Mouse (Mus musculus): Measurements from ENCODE around the gene Kbtbd4. TPM values are rescaled to one million over a fixed set of nuclear protein-coding genes. Genes with fewer than 3 reads are reported as not detected.
"Not testable (repeated sequence)": the region's sequence is repeated elsewhere in the genome, so short reads cannot be mapped to it uniquely, and the experiment has no call there.

Gene Kbtbd4
- polyA plus RNA-seq, 1 experiment from 2014 or later, result 48.2 TPM

DNA sequence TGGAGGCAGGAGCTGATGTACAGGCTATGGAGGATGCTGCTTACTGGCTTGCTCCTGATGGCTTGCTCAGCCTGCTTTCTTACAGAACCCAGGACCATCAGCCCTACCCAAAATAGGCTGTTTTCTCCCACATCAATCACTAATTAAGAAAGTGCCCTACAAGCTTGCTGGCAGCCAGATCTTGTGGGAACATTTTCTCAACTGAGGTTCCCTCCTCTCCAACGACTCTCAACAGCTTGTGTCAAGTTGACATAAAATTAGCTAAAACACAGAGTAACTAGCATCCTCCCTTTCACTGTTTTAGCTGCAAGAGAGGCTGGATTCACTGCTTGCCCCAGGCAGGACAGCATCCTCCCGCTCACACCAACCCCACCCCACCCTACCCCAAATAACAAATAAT is 22.7 kb upstream of the Kbtbd4 start:
- WGBS, result 89% methylated on average over 2 of the region's 2 CpGs
- Histone ChIP-seq H3K9ac (no peak overlapping the region), H3K27me3 (replicated peaks) (peaks cover 27% of the 10 kb centered on the region), H3K4me3 (no peak overlapping the region), H3K4me2 (replicated peaks) (no peak overlapping the region), H3K4me1 (peaks cover 16% of the 10 kb centered on the region), H3K36me3 (no peaks in the 10 kb centered on the region), H3K9me3 (no peaks in the 10 kb centered on the region), H3K27ac (no peak overlapping the region)
- no peak for ATAC-seq (ENCODE audit: low FRiP score, low read depth)

DNA sequence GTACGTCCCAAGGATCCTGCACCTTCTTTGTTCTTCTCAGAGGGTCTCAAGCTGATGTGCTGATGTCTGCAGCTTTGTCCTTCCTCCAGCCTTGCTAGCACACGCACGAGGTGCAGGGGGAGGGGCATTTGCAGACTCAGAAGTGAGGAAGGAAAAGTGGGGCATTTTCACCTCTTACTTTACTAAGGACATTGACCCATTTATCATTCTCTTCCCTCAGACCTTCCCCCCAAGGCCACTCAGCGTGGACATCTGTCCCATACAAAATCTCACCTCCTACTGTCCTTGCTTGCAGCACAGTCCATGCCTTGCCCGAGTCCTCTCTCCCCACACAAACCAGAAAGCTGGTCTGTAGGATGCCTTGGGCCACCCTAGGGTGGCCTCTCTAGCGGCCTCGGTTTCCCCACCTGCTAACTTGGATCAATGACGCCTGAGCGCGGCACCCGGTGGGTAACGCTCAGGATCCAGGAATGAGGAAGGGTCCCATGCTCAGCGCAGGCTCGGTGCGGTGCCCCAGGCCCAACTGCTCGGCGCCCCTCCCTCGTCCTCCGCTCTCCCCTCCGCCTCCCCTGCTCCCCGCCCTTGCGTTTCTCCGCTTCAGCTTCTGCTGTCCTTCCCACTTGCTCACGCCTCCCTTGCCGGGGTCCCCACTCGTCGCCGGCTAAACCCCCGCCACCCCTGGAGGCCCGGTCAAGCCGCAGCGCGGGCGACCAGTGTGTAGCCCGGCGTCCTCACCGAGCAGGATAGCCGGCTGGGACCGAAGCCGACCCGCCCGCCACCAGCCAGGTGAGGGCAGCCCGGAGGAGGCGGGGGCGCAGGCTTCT is 19.1 kb upstream of the Kbtbd4 start, which contains the start of gene C1qtnf4:
TSS of gene C1qtnf4 (plus strand) at position 643 of the 824 bp plus-strand sequence.
- 1% methylated on average over 45 of the region's 45 CpGs for WGBS
- Histone ChIP-seq H3K9me3 (no peaks in the 10 kb centered on the region), H3K4me1 (peaks cover 39% of the 10 kb centered on the region), H3K27ac (peak within 1 kb of the TSS; percentile 38), H3K4me3 (peak within 1 kb of the TSS; percentile 43), H3K36me3 (no peaks in the 10 kb centered on the region), H3K27me3 (replicated peaks) (peaks cover 59% of the 10 kb centered on the region), H3K9ac (peak within 1 kb of the TSS; percentile 64), H3K4me2 (replicated peaks) (peak within 1 kb of the TSS; percentile 69)
- peak; percentile 72 for ATAC-seq (ENCODE audit: low FRiP score, low read depth)

DNA sequence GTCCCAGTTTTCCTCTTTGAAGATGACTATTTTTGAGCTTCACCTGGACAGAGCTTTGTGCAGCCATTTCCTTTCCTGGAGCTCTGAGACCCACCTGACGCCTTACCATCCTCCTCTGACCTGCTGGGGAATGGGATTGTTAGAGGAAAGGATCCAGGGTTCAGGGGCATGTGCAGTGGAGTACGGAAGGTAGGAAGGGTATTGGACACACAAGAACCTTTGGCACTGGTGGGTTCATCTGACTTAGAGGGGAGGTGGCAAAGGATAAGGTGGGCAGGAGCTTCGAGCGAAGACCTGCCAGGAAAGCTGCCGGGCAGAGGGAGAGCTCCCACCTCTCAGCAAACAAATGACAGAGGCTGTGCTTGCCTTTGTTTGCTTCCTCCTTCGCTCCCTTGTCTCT is 18.1 kb upstream of the Kbtbd4 start:
- no peak for ATAC-seq (ENCODE audit: low FRiP score, low read depth)
- H3K27ac ChIP-seq, result 0 out of 2 replicates have a peak overlapping the region, but pooled peaks have one; percentile 38
- peak overlapping the region; percentile 64 for H3K9ac ChIP-seq
- peak overlapping the region; percentile 43 for H3K4me3 ChIP-seq
- H3K4me1 ChIP-seq, result peaks cover 41% of the 10 kb centered on the region
- H3K9me3 ChIP-seq, result no peaks in the 10 kb centered on the region
- H3K4me2 ChIP-seq (replicated peaks), result peak overlapping the region; percentile 69
- no peaks in the 10 kb centered on the region; the same call in 1 of the 2 replicates for H3K36me3 ChIP-seq
- peaks cover 59% of the 10 kb centered on the region for H3K27me3 ChIP-seq (replicated peaks)
- WGBS, result 24% methylated on average over 6 of the region's 6 CpGs

DNA sequence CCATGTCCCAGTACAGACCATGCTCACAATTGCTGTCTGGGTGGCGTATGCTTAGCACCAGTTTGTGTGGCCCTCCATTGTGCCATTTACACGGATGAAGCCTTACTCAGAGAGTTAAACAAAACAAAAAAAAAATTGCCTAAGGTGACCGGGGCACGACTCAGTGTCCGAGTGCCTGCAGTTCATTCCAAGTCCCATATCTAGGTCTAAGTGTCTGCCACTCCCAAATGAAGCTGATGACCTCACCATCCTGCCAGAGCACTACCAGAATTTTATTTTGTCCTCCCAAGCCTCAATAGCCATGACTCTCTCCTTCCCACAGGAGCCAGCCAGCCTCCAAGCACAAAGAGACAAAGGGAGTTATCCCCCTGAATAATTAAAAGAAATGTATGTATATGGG is 16.9 kb upstream of the Kbtbd4 start:
- Histone ChIP-seq H3K4me3 (peak overlapping the region; percentile 43), H3K9ac (peak overlapping the region; percentile 64; the same call in 1 of the 2 replicates), H3K36me3 (peaks cover 10% of the 10 kb centered on the region), H3K27ac (no peak overlapping the region), H3K4me1 (peaks cover 44% of the 10 kb centered on the region), H3K9me3 (no peaks in the 10 kb centered on the region), H3K27me3 (replicated peaks) (peaks cover 63% of the 10 kb centered on the region), H3K4me2 (replicated peaks) (peak overlapping the region; percentile 69)
- 72% methylated on average over 5 of the region's 5 CpGs for WGBS
- ATAC-seq (ENCODE audit: low FRiP score, low read depth), result no peak

DNA sequence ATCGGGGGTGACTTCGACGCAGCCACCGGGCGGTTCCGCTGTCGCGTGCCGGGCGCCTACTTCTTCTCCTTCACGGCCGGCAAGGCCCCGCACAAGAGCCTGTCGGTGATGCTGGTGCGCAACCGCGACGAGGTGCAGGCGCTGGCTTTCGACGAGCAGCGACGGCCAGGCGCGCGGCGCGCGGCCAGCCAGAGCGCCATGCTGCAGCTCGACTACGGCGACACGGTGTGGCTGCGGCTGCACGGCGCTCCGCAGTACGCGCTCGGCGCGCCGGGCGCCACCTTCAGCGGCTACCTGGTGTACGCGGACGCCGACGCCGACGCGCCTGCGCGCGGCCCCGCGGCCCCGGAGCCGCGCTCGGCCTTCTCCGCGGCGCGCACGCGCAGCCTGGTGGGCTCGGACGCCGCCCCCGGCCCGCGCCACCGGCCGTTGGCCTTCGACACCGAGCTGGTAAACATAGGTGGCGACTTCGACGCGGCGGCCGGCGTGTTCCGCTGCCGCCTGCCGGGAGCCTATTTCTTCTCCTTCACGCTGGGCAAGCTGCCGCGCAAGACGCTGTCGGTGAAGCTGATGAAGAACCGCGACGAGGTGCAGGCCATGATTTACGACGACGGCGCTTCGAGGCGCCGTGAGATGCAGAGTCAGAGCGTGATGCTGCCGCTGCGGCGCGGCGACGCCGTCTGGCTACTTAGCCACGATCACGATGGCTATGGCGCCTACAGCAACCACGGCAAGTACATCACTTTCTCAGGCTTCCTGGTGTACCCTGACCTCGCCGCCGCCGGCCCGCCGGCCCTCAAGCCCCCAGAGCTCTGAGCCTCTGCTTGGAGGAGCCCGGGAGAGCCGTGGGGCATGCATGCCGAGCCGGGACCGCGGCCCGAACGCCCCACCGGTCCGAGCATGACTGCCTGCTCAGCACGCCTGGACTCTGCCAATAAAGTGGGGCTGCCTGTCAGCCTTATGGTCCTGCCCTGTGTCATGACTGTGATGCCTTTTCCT is 14.7 kb upstream of the Kbtbd4 start:
- H3K9ac ChIP-seq, result peak overlapping the region; percentile 63
- peak overlapping the region; percentile 65 for H3K4me2 ChIP-seq (replicated peaks)
- no peaks in the 10 kb centered on the region for H3K9me3 ChIP-seq
- 3% methylated on average over 120 of the region's 133 CpGs for WGBS
- peak overlapping the region; percentile 39; the same call in 1 of the 2 replicates for H3K27ac ChIP-seq
- H3K27me3 ChIP-seq (replicated peaks), result peaks cover 55% of the 10 kb centered on the region
- H3K4me1 ChIP-seq, result peaks cover 39% of the 10 kb centered on the region
- peak overlapping the region; percentile 52 for H3K4me3 ChIP-seq
- peak; percentile 52 for ATAC-seq (ENCODE audit: low FRiP score, low read depth)
- H3K36me3 ChIP-seq, result peaks cover 20% of the 10 kb centered on the region

DNA sequence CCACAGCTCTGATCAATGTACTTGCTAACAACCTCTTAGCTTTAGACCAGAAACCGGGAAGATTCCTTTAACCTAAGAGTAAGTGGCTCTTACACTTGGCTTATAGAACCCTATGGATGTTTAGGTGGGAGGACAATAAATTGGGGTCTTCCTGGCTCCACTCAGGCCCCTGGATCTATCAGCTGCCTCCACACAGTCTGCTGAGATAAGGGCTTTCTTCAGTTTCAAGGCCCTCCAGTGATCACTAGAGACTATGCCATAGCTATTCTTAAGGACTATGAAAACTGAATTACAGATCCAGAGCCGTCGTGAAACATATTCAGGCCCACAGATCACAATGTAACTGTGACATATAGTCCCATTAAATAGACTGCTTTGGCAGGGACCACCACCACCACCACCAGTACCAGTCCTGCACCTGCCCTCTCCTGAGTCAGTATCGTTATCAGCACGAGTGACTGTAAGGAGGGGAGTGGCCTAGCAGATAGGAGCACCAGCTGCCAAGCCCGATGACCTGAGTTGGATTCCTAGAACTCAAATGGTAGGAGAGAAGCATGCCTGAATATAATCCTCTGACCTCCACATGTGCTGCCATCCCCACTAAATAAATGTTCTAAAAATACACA is 10.8 kb upstream of the Kbtbd4 start:
- no peak overlapping the region for H3K4me3 ChIP-seq
- no peak for ATAC-seq (ENCODE audit: low FRiP score, low read depth)
- H3K36me3 ChIP-seq, result peaks cover 56% of the 10 kb centered on the region
- H3K4me1 ChIP-seq, result peaks cover 20% of the 10 kb centered on the region
- 88% methylated on average over 6 of the region's 6 CpGs for whole genome bisulfite sequencing
- no peaks in the 10 kb centered on the region for H3K9me3 ChIP-seq
- no peak overlapping the region for H3K27ac ChIP-seq
- H3K27me3 ChIP-seq (replicated peaks), result peaks cover 18% of the 10 kb centered on the region
- no peak overlapping the region for H3K9ac ChIP-seq
- no peak overlapping the region for H3K4me2 ChIP-seq (replicated peaks)

DNA sequence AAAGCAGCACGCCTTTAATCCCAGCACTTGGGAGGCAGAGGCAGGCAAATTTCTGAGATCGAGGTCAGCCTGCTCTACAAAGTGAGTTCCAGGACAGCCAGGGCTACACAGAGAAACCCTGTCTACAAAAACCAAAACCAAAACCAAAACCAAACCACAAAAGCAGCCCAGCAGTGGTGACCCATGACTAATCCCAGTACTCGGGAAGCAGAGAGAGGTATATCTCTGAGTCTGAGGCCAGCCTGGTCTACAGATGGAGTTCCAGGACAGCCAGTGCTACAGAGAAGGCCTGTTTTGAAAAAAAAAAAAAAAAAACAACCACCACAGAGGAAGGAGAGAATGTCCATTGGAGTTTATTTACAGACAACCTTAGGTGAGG is 10.3 kb upstream of the Kbtbd4 start:
- H3K27ac ChIP-seq; H3K9me3 ChIP-seq; H3K4me2 ChIP-seq (replicated peaks); H3K9ac ChIP-seq; H3K4me3 ChIP-seq; ATAC-seq (ENCODE audit: low FRiP score, low read depth): not testable (repeated sequence)
- Histone ChIP-seq H3K4me1 (peaks cover 16% of the 10 kb centered on the region), H3K27me3 (replicated peaks) (peaks cover 13% of the 10 kb centered on the region), H3K36me3 (peaks cover 60% of the 10 kb centered on the region)
- 87% methylated on average over 3 of the region's 3 CpGs for WGBS

DNA sequence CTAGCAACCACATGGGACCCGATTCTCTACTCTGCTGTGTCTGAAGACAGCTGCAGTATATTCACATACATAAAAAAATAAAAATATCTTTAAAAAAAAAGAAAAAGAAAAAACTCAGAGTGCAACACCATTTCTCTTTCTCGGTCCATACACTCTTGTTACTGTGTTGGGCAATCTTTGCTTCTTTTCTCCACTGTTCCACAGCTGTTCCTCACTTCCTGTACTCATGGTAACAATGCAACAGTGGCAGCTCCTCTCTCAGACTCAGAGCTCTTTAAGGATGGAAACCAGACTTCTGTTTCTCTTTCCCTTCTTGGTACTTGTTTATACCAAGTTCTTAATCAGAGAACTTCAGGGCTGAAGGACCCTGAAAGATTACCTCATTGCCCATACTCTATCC is 1.1 kb upstream of the Kbtbd4 start:
- WGBS, result 91% methylated on average over 2 of the region's 2 CpGs
- Histone ChIP-seq H3K27me3 (replicated peaks) (no peaks in the 10 kb centered on the region), H3K27ac (no peak overlapping the region), H3K4me1 (peaks cover 20% of the 10 kb centered on the region), H3K36me3 (peaks cover 42% of the 10 kb centered on the region), H3K9ac (peak overlapping the region; percentile 77), H3K4me3 (peak overlapping the region; percentile 74), H3K9me3 (no peaks in the 10 kb centered on the region), H3K4me2 (replicated peaks) (peak overlapping the region; percentile 59)
- no peak for ATAC-seq (ENCODE audit: low FRiP score, low read depth)

DNA sequence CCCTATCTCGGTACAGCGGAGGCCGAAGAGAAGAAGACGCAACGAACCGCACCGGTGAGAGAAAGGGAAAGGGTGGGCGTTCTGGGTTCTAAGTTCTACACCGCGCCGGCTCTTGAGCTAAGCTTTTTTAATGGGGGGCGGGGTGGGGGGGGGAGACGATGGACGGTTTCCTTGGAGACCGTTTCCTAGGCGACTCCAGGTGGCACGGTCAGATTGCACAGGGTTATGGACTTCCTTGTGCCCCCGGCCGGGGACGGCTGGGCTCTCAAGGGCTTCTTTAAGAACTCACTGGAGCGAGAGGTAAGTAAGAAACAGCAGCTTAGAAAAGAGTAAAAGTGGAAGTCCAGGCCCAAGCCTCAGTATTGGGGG is 300 bp downstream of the Kbtbd4 start:
- Histone ChIP-seq H3K27me3 (replicated peaks) (no peaks in the 10 kb centered on the region), H3K4me3 (peak overlapping the region; percentile 74), H3K4me1 (peaks cover 20% of the 10 kb centered on the region), H3K36me3 (peaks cover 48% of the 10 kb centered on the region), H3K9me3 (no peaks in the 10 kb centered on the region), H3K27ac (peak overlapping the region; percentile 54; the same call in 1 of the 2 replicates), H3K4me2 (replicated peaks) (peak overlapping the region; percentile 59), H3K9ac (peak overlapping the region; percentile 77)
- under 1% methylated on average over 21 of the region's 21 CpGs for WGBS
- peak; percentile 88 for ATAC-seq (ENCODE audit: low FRiP score, low read depth)

DNA sequence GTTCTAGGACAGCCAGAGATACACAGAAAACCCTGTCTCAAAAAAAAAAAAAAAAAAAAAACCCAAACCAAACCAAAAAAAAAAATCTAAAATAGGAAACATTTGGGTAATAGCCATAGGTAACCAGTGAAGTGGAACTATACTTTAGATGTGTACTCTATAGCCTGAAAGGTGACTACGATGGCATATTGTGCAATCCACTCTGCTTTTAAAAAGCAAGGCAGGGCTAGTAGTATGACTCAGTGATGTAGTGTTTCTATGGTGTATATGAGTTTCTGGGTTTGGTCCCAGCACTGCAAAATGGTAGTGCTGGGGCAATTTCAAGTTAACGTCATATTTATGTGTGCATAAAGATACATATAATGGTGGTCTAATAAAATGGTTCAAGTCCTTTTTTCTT is 2.2 kb downstream of the Kbtbd4 start:
- peaks cover 55% of the 10 kb centered on the region for H3K36me3 ChIP-seq
- H3K4me1 ChIP-seq, result peaks cover 20% of the 10 kb centered on the region

DNA sequence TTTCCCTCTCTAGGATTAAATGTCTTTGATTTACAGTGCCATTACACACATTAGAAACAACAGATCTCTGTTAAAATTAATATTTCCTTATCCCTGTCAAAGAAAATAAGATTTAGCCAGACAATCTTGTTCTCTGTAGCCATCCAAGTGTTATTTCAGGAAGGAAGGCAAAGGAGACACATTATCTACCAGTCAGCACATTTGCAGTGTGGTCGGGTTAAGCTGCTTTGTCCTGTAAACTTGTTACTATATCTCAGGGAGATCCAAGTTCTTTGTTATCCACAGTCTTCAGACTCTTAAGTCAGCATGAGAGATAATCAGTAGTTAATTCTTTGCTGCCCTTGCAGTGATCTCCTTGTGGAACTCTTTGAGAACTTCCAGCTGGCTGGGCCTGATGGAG is 6.3 kb downstream of the Kbtbd4 start:
- H3K4me3 ChIP-seq, result no peak overlapping the region
- no peaks in the 10 kb centered on the region for H3K27me3 ChIP-seq (replicated peaks)
- ATAC-seq (ENCODE audit: low FRiP score, low read depth), result no peak
- H3K9me3 ChIP-seq, result no peaks in the 10 kb centered on the region
- H3K4me1 ChIP-seq, result peaks cover 13% of the 10 kb centered on the region; the same call in 1 of the 2 replicates
- H3K4me2 ChIP-seq (replicated peaks), result no peak overlapping the region
- H3K36me3 ChIP-seq, result peaks cover 70% of the 10 kb centered on the region
- H3K9ac ChIP-seq, result no peak overlapping the region
- 92% methylated on average over 1 of the region's 1 CpGs for WGBS
- H3K27ac ChIP-seq, result no peak overlapping the region

More for the DNA sequence above, 2.2 kb downstream of the Kbtbd4 start:
- Histone ChIP-seq H3K4me3 (no peak overlapping the region), H3K4me2 (replicated peaks) (no peak overlapping the region), H3K9ac (no peak overlapping the region), H3K27ac (no peak overlapping the region), H3K27me3 (replicated peaks) (no peaks in the 10 kb centered on the region), H3K9me3 (no peaks in the 10 kb centered on the region)
- WGBS, result 94% methylated on average over 2 of the region's 2 CpGs
- no peak for ATAC-seq (ENCODE audit: low FRiP score, low read depth)
